Mouse (Mus musculus): ENCODE data around the gene Arsk.

Arsk gene

DNA sequence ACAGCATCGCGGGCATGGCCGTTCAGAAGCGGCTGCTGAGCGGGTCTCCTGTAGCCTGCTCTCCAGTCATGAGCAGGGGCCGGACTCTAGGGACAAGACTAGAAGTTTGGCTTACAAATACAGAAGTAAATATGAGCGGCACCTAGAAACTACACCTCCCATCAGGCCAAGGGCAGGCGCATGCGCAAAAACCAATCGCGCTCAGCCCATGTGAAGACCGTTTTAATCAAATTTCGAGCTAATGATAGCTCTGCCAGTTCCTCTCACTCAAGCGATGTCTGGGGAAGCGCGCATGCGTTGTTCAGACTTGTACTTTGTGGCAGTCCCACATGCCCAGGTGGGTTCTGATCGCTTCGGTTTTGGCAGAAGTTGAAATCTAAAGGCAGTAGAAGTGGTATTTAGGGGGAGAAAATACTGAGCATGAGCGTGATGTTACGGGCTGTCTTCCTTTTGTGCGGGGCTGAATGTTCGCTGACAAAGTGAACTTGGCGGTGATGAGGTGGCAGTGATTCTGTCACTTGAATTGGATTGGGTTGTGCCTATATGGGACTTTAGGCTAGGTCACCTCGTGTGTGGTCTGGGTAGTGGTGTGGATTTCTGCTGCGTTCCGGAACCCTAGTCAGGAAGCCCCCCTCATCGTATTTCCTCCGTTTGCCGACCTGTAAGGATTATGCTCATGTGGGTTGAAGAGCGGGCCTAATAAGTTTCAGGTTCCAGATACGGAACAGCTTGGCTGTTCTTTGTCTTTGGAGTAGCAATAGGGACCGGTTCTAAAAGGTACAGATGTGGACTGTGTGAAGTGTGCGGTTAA lies at the start of gene Arsk, which contains the start of gene Ttc37:
Gene Arsk (minus strand): TSS at position 168 of the 811 bp plus-strand sequence.
Gene Ttc37 (plus strand): TSS at position 242 of the 811 bp plus-strand sequence.
- DNase-seq (ENCODE audit: low spot score) = peak; percentile 98

DNA sequence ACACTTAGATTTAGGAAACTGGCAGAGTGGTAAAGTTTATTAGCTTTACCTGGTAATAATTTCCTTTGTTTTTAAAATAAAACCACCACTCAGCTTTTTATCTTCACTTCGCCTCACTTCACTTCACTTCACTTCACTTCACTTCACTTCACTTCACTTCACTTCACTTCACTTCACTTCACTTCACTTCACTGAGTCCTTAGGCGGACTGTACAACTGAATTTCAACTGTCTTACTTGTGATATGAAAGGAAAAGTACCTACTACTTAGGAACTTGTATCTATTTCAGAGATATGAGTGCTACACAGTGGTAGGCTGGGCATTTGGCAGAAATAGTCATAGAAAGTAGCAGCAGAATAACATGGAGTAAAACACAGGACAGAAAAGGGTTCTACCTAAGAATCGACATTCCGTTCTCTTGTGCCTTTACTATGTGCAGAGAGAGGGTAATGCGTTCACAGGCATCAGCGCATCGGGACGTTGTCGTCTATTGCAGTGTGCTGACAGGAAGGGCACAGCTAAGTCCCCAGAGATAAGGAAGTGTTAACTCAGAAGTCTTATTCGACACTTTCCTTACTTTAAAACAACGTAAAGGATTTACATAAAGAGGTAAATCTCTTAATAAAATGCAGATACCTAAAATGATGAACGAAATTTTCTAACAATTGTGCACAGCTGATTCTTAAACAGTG lies 42.8 kb upstream of the Arsk start:
- DNase-seq (ENCODE audit: low spot score) = no peak

DNA sequence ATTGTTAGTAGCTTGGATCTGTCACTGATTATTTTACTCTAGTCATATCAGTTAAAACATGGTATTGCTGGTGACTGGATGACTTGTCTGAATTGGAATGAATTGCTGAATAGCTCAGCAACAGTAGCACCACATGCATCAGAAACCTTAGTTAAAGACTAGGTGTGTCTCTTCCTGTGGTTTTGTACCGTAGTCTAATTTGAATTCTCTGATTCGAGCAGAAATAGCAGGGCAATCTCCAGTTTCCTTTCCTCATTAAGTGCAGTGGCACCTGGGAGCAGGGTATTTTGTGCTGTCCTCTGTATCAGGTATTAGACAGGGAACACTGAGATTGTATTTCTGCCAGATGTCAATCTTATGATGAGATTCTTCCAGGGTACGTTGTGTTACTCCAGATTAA lies 40.4 kb upstream of the Arsk start:
- no peak for DNase-seq (ENCODE audit: low spot score)

DNA sequence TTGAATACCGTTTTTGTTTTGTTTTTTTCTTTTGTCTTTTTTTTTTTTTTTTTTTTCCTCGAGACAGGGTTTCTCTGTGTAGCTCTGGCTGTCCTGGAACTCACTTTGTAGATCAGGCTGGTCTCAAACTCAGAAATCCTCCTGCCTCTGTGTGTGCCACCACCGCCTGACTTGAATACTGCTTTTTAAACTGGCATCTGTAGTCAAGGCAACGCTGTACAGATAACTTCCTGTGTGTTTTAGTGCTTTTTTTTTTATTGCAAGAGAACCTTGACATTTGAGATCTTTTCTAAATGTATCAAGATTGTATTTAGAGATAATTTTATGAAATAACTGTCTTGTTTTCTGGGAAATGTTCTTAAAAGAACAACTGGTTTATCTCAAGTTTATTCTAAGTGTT lies 34.0 kb upstream of the Arsk start:
- DNase-seq (ENCODE audit: low spot score) = no peak

DNA sequence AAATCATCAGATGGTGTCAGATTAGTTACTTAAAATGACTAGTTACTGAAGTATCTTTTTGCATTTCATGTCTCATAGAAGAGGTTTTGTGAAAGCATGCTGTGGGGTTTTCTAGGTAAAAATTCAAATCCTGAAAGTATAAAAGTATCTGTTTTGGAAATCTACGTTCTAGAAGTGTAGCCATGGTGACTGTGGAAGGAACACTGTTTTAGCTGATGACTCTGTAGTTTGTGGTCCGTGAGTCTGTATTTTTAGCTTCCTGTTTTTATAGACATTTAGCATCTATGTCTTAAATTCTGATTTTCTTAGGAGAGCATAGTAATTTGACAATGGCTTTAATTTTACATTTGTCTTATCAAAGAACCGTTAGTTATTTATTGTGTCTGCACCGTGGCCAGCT lies 30.3 kb upstream of the Arsk start:
- no peak for DNase-seq (ENCODE audit: low spot score)

DNA sequence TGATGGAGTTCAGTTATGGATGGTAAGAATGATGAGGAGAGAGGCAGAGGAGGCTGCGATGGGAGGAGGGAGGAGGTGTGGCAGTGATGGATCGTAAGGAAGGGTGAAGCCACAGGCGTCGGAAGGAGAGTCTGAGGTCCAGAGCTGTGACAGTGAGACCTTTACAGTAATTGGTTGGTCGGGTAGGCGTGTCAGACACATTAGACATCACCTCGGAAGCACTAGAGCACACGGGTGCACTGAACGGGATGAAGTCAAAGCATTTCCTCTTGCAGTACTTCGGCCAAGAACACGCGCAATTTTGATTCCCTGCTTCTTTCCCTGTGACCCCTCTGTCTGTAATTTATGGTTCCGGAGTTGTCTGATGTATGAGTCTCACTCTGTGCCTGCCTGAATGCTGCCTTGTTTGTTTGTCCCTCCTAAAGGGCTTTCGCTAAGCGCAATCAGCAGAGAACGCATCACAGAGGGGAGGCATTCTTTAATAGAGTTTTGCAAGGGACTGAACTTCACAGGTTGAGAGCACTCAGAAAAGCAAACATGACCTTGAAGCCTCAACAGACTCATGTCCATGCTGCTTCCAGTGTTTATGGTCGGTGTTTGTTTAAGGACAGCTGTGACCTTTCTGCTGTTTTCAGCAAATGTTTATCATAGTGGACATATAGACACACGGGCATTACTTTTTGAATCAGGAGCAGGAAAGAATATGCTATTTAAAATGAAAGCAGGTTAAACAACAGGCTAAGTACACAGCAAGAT lies 10.8 kb upstream of the Arsk start:
- no peak for DNase-seq (ENCODE audit: low spot score)

DNA sequence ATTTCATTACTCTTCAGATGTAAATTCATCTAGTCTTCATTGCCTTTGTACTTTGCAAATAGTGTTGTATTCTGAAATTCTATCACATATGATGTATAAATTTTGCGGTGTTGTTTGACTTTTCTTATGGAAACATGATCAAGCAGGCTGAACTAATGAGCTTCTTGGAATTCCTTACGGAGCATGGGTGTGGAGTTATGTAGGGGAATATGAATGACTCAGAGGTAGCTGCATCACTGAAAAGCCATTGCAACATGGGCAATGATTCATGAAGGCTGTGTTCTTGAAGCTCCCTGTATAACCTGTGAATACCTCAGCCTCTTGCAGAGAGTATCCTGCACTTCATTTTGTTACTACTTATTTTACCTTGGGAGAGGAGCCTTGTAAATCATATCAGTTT lies 3.5 kb upstream of the Arsk start:
- DNase-seq (ENCODE audit: low spot score) = no peak

DNA sequence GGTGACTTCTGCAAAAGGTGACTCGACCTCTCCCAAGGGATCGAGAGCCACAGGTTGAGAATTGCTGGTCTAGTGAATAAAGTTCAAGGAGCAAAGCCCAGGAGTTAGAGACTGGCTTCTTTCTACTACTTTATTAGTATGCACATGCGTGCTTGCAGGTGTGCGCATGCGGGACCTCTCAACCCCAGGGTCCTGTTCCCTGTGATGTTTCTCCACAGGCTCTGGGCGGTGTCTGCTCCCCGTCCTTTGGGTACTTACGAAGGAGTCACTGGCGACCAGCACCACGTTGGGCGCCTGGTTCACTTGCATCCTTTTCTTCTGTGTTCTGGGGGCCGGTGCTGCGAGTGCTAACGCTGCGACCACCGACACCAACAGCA lies 356 bp downstream of the Arsk start:
- DNase-seq (ENCODE audit: low spot score) = no peak

DNA sequence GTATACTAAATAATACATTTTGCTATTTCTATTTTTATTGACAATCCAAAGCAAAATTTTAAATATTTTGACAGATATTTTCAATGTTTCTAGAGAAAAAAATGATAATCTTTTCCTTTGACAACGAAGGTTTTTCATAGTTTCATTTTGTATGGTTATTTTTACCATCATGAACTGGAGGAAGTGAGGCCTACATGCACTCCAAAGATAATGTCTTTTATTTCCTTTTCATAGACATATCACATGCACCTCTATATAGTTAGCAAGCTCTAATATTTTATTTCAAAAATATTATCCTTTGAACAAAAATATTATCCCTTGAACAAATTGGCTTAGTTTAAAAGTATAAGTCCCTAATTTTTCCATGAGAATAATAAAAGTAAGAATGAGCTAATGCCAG lies 24.1 kb downstream of the Arsk start:
- DNase-seq (ENCODE audit: low spot score) = no peak

DNA sequence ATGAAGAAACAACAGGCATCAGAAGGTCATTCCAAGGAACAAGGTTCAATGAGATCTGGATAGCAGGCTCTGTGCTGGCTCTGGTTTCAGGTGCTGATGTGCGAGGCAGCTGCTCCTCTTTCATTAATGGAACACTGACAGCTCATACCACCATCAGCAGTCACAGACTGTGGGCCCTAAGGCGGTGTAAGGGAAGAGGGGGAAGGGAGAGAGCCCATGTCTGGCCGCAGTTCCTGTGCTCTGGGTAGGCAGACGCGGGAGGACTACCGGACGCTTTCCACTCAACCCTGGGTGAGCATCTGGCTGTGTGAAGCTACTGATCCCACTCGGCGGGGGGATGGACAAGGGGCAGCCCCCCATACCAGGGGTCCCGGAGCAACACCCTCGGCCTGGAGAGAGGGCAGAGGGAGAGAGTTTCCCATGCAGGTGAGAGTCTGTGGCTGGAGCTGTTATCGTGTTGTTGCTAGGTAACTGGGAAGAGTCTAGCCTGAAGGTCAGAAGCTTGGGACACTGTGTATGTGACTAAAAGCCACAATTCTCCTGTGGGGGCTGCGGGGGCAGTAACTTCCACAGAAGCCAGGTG lies 34.0 kb downstream of the Arsk start:
- DNase-seq (ENCODE audit: low spot score) = no peak

DNA sequence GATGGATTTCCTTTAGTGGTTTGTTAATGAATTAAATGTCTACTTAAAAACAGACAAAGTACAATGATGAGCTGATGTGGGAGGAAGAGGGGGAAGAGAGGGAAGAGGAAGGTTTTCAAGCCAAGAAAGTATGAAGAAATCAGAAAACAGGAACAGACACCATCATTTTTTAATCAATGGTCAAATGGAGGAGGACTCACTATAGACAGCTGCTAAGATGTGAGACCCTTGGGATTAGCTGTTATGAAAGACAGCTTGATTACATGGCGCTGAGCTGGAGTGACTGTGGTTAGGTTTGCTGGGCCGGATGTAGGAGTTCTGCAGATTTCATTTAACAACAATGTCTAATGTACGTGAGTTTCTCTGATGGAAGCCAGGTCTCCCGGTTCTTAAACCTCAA lies 34.9 kb downstream of the Arsk start:
- no peak for DNase-seq (ENCODE audit: low spot score)

DNA sequence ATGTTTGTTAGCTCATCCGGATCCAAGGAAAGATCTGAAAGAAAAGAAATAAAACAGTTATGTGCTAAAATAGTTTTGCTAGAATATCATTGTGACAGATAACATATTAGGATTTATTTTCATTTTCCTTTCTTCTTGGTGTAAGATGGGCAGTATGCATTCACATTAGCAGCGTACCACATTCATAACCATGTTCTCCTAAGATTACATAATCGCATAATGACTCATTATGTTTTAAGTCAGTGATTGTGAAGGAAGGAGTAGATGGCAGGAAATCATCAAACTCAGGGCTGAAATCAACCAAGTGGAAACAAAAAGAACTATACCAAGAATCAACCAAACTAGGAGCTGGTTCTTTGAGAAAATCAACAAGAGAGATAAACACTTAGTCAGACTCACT lies 35.9 kb downstream of the Arsk start:
- no peak for DNase-seq (ENCODE audit: low spot score)

DNA sequence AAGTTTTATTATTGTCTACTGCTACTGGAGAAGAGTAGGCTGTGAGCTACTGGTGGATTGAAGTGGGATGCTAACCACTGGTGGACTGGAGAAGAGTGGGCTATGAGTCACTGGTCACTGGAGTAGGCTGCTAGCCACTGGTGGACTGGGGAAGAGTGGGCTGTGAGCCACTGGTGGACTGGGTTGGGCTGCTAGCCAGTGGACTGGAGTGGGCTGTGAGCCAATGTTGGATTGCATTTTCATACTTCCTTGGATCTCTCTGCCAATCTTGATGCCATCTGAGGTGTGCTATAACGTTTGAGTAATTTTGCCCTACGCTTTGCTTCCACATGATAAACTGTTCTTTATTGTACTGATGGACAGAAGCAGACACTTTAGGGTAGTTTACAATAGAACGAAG lies 36.3 kb downstream of the Arsk start:
- DNase-seq (ENCODE audit: low spot score) = no peak

DNA sequence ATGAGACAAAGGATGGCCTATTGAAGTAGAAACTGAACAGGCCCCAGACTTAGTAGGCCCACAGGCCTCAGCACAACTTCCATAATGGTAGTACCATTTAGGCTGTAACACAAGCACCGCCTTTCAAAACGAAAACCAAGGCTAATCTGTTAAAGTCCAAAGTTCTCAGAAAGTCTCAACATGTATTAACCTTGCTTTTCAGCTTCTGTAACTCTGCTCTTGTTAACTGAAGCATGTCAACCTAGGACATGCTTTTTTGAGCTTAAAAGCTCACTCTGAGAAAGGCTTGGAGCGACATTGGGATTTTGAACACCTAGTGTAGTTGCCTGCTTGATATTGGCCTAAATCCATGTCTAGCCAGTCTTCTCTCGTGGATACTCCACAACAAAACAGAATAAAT lies 38.9 kb downstream of the Arsk start:
- DNase-seq (ENCODE audit: low spot score) = no peak

DNA sequence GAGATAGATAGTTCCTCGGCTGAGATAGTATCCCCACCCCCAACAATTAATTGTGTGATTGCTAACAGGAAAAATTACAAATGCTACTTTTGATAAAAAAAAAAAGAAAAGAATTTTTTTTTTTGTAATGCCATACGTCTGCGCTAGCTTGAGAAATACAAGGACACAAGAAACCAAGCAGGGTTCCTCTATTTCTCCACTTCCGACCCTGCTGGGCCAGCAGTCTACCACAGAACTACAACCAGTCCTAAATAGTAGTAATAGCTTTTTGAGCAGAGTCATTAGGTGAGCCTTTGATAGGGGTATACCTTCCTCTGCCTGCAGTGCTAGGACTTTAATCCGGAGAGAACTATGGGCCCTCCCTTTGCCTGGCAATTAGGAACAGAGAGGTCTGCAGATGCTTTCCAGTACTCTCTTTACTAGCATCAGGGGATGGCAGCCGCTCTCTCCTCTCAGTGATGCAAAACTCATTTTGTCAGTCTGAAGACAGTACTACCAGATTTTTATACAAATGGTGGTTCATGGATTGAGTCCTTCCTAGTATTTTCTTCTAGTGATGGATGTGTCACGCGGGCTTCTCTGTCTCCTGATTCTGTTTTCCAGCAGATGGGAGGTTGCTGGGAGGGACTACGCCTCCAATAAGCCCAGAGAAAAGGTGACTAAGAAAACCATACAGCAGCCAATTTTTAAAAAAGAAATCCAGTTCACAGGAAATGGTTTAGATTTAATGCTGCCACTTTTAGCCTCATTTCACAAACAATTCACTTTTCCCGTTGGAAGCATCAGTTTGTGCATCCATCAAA lies 41.0 kb downstream of the Arsk start:
- DNase-seq (ENCODE audit: low spot score) = no peak

DNA sequence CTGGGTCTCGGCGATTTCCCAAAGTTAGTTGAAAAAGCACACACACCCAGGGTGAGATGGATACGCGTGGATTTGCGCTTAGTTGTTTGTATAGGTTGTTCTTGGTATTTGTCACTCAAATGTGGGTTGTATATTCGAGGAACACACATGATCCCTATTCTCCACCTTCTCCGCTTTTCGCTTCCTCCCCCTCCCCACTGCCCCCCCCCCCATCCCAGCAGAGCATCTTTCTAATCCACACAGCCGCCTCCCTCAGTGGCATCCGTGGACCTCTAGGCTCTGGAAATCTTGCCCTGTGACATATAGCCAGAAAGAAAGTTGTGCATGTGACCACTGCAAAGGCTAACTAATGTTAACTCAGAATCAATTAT lies 41.6 kb downstream of the Arsk start, which contains the start of gene Gpr150:
Gene Gpr150 (minus strand): TSS at position 101 of the 371 bp plus-strand sequence.
- no peak for DNase-seq (ENCODE audit: low spot score)

DNA sequence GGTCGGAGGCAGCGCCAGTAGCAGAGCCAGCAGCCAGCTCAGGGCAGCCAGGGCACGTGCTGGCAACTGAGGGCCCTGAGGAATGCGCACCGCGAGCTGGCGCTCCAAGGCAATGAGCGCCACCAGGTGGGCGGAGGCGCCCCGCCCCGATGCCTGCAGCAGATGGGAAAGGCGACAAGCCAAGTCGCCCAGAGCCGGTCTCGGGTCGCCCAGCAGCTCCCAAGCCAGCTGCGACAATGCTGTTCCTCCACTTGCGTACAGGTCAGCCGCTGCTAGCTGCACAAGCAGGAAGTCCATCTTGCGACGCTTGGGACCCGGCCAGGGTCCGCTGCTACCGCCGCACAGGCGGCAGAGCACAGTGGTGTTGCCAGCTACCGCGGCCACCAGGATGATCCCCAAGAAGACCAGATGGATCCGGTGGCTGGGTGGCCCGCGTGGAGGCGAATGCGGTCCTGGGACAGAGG lies 42.2 kb downstream of the Arsk start:
- no peak for DNase-seq (ENCODE audit: low spot score)

DNA sequence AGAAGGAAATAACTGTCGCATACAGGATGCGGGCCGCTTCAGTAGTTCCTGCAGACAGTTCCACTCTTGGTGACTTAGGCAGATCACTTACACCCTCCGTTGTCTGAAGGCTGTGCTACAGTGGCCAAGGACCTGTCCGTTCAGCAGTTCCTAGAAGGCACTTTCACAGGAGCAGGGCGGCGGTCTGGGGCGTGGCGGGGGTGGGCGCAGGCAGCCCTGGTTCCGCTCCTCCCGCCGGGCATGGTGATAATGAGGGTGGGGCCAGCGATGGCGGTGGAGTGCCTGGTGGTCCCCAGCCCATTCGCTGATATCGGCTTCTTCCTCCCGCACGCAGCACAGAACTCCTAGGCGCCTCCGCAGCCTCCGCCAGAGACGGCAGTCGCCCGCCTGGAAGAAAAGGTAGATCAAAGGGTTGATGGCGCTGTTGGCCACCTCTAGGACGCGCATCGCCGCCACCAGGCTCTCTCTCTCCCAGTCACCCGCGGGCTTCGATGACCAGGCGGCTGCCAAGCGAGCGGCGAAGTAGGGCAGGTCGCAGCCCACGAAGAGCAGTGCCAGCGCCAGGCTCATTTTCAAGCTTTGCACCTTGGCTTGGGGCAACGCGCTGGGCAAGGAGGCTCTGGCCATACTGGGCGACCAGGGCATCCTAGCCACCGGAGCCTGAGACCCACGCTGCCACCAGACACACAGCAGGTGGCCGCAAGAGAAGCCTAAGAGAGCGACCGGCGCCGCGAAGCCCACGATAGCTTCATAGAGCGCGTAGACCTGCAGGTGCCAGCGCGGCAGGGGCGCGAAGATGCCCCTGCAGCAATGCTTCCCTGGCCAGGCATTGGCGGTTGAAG lies 42.8 kb downstream of the Arsk start:
- no peak for DNase-seq (ENCODE audit: low spot score)

DNA sequence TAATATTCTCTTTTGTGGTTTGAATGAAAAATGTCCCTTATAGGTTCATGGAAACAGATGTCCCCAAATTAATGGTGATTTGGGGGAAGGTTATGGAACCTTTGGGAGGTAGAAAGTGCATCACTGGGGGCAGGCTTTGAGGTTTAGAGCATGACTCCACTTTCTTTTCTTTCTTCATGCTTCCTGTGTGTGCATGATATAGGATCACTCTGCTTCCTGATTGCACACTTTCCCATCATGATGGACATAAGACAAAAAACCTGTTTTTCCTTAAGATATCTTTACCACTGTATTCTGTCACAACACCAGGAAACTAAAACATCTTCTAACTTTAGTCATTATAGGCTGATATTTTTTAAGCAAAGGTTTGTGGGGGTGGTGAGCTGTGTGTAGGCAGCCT lies 53.5 kb downstream of the Arsk start:
- DNase-seq (ENCODE audit: low spot score) = no peak

DNA sequence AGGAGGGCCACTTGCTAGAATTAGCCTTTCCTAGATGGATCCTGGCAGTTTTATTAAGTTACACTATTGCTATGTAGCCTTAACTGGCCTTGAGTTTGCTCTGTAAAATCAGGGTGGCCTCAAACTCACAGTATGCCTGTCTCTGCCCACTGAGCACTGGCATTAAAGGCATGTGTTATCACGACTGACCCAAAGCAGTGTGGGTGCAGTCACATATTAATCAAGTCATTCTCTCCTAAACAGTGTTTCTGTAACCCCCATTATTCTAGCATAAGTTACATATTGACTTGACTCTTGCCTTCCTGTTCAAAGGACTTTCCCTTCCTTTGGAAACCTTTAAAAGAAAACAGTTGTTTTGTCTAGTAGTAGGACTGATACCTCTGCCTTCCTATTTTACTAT lies 56.0 kb downstream of the Arsk start:
- DNase-seq (ENCODE audit: low spot score) = no peak

DNA sequence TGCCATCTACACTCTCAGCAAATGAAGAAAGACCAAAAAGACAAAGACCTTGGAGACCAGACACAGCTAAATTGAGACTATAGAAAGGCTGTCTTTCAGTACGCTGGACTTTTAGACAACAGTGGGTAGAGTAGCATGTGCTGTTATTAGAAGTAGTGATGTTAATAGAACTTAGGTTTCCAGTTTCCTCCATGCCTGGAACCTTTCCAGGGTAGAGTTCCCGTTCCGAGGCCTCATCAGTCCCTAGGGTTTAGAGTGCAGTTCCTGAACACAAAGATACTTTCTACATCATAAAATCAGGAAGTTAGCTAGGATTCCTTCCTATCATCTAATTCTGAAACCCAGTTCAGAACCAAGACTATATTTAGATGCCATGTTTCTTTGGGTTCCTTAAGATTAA lies 73.9 kb downstream of the Arsk start:
- no peak for DNase-seq (ENCODE audit: low spot score)

Measured in adipocyte (in vitro differentiated cells).